Mouse (Mus musculus) gastrocnemius, postnatal 14 days (tissue): ENCODE data around the gene Per3. TPM values are rescaled to one million over a fixed set of nuclear protein-coding genes. Genes with fewer than 3 reads are reported as not detected.
"Not testable (repeated sequence)": the region's sequence is repeated elsewhere in the genome, so short reads cannot be mapped to it uniquely, and the experiment has no call there.

Experiments
- DNase-seq: peaks from one replicate; pipeline ENCODE4 v3.0.0; 2021; ENCODE audit warnings: mixed read lengths
- intact Hi-C: fragments of 180-260 bp; cut with DNase I; formaldehyde crosslinking; loops from one replicate; pipeline ENCODE4 v1.15.1; 2025; ENCODE audit warnings: low total_unique reads
- total RNA-seq, 2 experiments: library from RNA; stranded (reverse); gene quantifications; 2 replicates each; pipeline ENCODE4 v1.2.3; 2021

Per3 gene
- total RNA-seq, 2 experiments from 2014 or later = 8.2 to 8.8 TPM

- no peak for DNase-seq
- intact Hi-C loops = no loop called here
These were observed 6.7 kb downstream of the Per3 start for GRCm38 (mm10) chr4:151037800-151038199.

- no peak for DNase-seq
- intact Hi-C loops = no loop called here
These were observed 7.9 kb downstream of the Per3 start for GRCm38 (mm10) chr4:151036521-151036920.

GRCm38 (mm10) chr4:151027001-151027400, 17.5 kb downstream of the Per3 start:
- intact Hi-C loops = no loop called here
- no peak for DNase-seq

GRCm38 (mm10) chr4:151024152-151024551, 20.3 kb downstream of the Per3 start:
- intact Hi-C loops = no loop called here
- DNase-seq = no peak

- DNase-seq, intact Hi-C loops: not testable (repeated sequence)
These were observed 27.1 kb downstream of the Per3 start for GRCm38 (mm10) chr4:151017356-151017755.

GRCm38 (mm10) chr4:151015946-151016345, 28.5 kb downstream of the Per3 start:
- intact Hi-C loops = no loop called here
- no peak for DNase-seq

GRCm38 (mm10) chr4:151010316-151010715, 34.1 kb downstream of the Per3 start:
- intact Hi-C loops = no loop called here
- no peak for DNase-seq

GRCm38 (mm10) chr4:151006945-151007344, 37.5 kb downstream of the Per3 start:
- intact Hi-C loops = no loop called here
- peak; percentile 24 for DNase-seq

GRCm38 (mm10) chr4:151005656-151006318, 38.7 kb downstream of the Per3 start:
- intact Hi-C loops = no loop called here
- DNase-seq = no peak

GRCm38 (mm10) chr4:151001397-151001796, 43.1 kb downstream of the Per3 start:
- intact Hi-C loops = no loop called here
- no peak for DNase-seq

GRCm38 (mm10) chr4:150998626-150999025, 45.8 kb downstream of the Per3 start:
- intact Hi-C loops = no loop called here
- no peak for DNase-seq

GRCm38 (mm10) chr4:150996797-150997196, 47.7 kb downstream of the Per3 start, which contains the start of gene Uts2:
Uts2 (plus strand) TSS chr4:150997097.
- DNase-seq = no peak
- intact Hi-C loops = no loop called here

GRCm38 (mm10) chr4:150990148-150990547, 54.3 kb downstream of the Per3 start:
- intact Hi-C loops = no loop called here
- DNase-seq = no peak

GRCm38 (mm10) chr4:150980153-150980552, 64.3 kb downstream of the Per3 start:
- no peak for DNase-seq
- intact Hi-C loops = no loop called here

- intact Hi-C loops = no loop called here
- DNase-seq = no peak
These were observed 65.0 kb downstream of the Per3 start for GRCm38 (mm10) chr4:150979455-150979854.

GRCm38 (mm10) chr4:150978156-150978910, 66.1 kb downstream of the Per3 start:
- intact Hi-C loops = no loop called here
- no peak for DNase-seq

- intact Hi-C loops = no loop called here
- DNase-seq = no peak
These were observed 69.3 kb downstream of the Per3 start for GRCm38 (mm10) chr4:150975145-150975544.

GRCm38 (mm10) chr4:150973264-150973663, 71.2 kb downstream of the Per3 start:
- DNase-seq = no peak
- intact Hi-C loops = no loop called here

GRCm38 (mm10) chr4:150968956-150969355, 75.5 kb downstream of the Per3 start:
- intact Hi-C loops = loop anchor here (5.0 kb wide), 1 partner anchor 317 kb away; the partner anchor contains the start of gene Slc45a1
- no peak for DNase-seq

GRCm38 (mm10) chr4:150966556-150966955, 77.9 kb downstream of the Per3 start:
- peak; percentile 22 for DNase-seq
- intact Hi-C loops = loop anchor here (5.0 kb wide), 1 partner anchor 314 kb away; the partner anchor contains the start of gene Slc45a1

GRCm38 (mm10) chr4:150965555-150965951, 78.9 kb downstream of the Per3 start:
- intact Hi-C loops = loop anchor here (5.0 kb wide), 1 partner anchor 313 kb away; the partner anchor contains the start of gene Slc45a1
- DNase-seq = no peak
